Mouse (Mus musculus) gastrocnemius, postnatal 10 days (tissue): ENCODE measurements at regions not wholly inside any gene's neighbourhood (a gene's known extent, or its start where the extent isn't known, plus 50 kb on each side); places are given as distances from the start of the nearest gene placed in this dataset.
"Not testable (repeated sequence)": the region's sequence is repeated elsewhere in the genome, so short reads cannot be mapped to it uniquely, and the experiment has no call there.

ENCODE experiments used
- DNase-seq: peaks from one replicate; pipeline ENCODE4 v3.0.0; 2021; ENCODE audit warnings: mixed read lengths

DNA sequence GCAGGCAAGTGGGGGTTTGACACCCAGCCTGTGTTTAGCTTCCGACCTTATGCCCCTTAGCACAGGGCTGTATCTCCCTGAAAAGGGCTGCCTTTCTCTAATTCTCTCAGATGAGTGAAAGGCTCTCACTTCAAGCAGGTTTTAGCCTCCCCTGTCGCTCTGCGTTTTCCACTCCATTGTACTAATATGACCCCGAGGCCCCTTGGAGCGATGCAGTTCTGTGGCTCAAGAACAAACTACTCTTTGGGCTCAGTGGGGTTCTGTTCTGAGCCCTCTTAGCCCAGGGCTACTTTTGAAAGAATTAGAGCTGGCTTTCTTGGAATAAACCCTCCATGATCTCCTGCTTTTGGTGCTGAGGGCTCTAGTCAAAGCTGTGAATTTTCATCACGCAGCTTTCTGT, 53.4 kb upstream of the Castor2 start:
- no peak for DNase-seq

DNA sequence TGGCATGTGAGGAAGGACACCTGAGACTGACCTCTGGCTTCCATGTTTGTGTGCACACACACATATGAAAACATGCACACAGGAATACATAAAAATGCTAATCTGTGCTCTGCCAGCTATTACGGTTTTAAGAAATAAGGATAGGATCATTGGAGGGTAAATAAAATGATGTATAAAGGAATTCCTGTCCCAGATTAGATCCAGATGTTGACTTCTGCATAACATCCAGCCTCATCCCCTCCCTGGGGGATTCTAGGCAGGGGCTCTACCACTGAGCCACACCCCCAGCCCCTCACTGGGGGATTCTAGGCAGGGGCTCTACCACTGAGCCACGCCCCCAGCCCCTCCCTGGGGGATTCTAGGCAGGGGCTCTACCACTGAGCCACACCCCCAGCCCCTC, 56.6 kb upstream of the Castor2 start:
- not testable (repeated sequence) for DNase-seq

DNA sequence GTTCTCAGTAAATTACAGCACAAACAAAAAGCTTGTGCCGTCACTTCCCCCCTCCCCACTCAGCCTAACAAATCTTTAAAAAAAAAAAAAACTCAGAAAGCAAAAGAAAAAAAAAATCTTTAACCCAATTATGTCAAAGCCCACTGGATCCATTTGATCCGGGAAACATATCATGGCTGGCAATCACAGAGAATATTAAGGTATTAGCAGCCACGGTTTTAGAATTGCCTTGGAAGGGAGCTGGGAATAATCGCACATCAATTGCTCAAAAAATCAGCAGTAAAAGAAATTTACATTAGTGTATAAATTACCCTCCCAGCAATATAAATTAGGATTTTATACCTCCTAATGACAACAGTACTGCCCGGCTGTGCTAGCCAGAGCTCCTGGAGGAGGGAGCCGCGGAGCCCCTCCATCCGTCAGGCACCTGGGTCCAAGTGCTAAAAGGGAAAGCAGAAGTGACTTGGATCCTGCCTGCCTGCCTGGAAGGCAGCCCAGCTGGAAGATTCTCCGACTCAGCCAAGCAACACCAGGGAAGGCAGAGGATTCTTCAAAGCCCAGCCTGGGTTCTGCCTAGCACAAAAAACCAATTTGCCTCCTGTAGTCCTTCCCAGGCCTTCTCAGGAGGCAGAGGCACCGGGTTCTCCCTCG, 72.1 kb upstream of the Castor2 start:
- peak; percentile 55 for DNase-seq

DNA sequence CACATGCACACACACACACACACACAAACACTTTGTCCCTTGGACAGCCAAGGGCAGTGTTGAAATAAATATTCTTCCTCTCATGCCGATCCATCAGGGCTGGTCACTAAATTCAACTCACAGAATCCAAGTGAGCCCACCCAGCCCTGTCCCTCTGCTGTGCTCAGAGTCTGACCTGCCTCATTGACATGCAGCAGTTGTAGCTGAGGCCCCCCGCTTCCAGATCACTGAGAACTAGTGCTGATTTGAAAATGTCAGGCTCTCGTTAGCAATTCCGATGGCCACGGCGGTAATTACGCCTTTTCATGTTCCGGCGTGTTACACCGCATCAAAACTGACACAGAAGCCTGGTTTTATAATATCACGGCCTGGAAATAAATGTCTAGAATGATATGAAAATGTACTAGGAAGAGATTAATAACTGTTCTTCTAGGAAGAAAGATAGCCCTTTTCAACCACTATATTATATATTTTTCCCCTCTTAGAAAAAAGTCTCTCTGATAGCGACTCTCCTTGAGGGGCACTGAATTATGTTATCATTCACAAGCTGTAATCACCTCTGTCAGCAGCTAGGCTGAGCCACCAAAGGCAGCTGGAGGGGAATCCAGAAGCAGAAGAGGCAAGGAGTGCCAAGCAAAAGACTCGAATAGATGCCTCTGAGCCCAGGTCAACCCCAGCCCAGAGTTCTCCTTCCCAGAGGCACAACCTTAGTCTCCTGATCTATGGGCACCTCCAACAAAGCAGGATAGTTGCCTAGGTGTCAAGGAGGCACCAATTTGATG, 79.7 kb upstream of the Castor2 start:
- no peak for DNase-seq

DNA sequence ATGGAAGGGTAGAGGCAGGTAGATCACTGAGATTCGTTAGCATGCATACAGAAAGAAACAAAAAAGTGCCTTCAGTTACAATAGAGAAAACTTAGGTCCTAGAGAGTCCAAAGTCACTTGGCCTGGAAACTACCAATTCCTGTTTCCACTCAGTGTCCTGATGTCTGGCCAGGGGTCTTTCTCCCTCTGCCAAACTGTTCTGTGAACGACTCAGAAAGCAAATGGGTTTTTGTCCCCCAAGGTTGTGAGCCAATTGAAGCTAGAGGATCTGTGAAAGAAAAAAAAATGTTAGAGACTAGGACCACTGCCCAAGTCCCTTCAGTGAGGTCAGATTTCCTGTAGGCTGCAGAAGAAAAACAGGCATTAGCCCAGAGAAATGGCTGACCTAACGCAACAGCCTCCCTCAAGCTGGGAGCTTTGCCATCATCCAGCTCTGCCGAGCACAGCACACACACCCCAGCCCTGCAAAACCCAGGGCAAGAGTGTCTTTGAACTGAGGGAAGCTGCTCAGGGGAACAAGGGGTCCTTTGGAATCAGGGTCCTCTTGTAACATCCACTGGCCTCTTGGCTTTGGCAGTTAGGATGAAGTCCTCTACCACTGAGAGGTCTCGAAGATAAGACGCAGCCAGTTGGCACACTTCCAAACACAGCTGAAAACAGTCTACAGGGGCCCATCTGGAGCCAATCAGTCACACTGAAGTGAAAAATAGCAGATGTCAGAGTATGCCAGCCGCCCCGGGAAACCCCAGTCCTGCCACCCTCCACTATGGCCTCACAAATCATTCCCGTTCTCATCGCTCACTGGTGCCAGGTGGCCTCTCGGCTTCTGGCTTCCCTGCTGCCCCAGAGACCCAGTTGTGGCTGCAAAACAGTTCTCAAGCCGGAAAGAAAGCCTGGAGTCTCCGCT, 85.0 kb upstream of the Castor2 start:
- peak; percentile 78 for DNase-seq

DNA sequence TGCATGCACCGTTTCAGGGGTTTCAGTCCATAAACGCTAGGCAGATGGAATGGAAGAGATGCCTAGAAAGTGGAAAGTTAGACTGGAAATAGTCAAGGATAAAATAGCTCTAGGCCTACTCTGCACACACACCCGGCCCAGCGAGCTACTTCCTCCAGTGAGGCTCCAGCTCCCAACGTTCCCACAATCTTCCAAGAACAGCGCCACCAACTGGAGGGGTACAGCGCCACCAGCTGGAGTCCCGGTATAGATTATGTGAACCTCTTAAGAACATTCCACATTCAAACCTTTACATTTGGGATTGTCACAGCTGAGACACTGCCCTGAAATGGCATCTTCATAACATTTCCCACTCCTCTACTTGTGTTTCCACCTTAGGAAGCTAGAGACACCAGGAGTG, 86.3 kb upstream of the Castor2 start:
- no peak for DNase-seq

DNA sequence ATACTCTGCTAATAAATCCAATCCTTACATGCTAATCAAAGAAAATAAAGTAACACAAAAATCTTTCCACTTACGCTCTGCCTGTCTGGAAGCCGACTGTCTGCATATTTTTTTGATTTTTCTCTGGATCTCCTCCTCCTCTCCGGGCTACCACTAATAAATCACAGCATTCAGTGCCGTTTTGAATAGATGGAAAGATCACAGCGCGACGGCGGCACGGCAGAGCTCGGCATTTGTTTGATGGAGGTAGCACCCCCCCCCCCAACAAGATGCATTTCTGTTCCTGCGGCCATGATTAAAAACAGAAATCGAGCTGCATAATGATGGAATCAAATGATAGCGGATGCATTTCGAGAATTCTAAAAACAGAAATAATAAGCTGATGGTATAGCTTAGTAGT, 89.7 kb upstream of the Castor2 start:
- no peak for DNase-seq

DNA sequence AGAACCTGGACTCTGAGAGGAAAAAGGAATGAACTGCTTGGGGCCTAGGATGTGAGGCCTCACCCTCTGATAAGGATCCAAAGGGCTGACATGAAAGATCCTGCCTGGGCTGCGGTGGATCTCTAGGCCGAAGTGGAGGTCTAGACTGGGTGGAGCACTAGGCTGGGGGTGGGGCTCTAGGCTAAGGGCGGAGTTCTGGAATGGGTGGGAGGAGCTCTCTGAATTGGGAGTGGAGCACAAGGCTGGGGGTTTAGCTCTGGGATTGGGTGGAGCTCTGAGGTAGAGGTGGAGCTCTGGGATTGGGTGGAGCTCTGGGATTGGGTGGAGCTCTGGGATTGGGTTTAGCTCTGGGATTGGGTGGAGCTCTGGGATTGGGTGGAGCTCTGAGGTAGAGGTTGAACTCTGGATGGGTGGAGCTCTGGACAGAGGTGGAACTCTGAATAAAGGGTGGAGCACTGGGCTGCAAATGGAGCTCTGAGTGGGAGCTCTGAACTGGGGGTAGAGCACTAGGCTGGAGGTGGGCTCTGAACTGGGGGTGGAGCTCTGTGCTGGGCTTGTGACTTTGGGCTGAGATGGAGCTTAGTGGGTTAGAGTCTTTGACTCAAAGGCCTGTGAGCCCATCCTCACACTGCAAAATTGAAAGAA, 92.3 kb upstream of the Castor2 start:
- DNase-seq: peak; percentile 27

DNA sequence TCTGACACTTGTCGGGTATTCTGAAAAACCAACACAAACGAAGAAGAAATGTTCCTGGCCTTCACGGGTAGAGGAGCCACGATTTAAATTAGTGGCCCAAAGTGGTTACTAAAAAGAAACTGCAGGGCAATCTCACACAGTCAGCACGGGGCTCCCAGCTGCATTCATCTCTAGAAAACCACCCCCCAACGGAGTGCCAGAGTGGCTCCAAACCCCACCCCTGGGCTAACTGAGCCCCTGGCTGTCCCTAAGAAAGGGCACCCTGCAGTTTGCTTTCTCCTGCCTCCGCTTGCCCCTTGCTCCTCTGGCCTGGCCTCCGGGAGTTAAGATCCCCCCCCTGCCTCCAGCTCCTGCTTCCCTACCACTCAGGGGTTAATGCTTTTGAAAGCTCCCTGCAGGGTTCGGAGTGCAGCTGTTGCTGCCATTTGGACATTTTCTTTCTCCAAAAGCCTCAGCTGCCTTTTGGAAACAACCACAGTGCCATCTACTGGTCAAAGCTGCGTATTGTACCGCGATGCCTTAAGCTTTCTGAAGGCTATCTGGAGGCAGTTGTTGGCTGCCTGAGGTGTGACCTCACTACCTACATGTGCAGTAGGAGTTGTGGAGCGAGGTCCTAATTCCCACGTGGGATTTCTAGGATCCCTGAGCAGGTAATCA, 92.9 kb upstream of the Castor2 start:
- DNase-seq: peak; percentile 82

DNA sequence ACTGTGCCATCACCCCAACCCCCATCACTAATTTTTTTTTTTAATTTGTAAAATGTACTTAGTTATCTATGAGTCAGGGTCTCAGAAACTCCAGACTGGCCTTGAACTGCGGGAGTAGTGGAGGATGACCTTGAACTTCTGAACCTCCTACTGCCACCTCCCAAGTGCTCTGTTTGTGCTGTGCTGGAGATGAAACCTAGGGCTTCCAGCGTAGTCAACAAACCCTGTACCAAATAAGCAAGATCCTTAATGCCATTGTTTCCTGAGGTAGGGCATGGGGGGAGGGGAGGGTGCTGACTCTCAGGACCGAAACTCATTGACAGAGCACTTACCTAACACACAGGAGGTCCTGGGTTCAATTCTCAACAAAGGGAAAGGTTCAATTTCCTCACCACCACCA, 93.5 kb upstream of the Castor2 start:
- no peak for DNase-seq

DNA sequence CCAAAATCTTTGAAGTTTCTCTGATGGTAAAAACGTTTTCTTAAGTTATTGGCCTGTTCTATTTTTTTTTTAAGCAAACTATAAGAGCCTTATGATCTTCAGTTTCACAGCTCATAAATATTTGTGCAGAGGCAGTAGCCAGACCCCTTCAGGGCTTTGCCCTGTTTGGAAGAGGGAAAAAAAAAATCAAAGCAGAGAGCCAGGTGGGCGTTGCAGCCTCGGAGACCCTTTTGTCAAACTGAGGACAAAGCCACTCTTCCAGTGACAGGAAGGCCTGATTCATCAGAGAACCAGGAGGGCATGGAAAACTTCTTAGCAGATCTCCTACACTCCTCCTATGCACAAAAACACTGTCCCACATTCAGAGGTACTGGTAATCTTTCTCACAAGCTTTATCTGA, 99.4 kb upstream of the Castor2 start:
- no peak for DNase-seq

DNA sequence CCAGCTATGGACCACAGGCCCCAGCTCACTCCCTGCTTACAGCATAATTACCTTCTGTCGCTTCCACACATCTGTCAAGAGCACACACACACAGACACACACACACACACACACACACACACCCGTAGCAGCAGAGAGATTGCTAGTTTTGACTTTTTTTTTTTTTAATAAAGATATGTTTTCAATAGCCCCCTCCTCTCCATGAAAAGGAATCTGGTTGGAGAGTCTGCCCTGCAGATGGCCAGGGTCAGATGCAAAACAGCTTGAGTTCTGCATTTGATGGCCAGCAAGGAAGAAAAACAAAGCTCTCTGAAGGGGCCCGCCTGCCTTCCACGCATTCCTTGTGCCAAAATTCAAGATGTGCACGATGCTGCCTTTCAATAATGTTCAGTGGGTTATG, 99.8 kb upstream of the Castor2 start:
- no peak for DNase-seq

DNA sequence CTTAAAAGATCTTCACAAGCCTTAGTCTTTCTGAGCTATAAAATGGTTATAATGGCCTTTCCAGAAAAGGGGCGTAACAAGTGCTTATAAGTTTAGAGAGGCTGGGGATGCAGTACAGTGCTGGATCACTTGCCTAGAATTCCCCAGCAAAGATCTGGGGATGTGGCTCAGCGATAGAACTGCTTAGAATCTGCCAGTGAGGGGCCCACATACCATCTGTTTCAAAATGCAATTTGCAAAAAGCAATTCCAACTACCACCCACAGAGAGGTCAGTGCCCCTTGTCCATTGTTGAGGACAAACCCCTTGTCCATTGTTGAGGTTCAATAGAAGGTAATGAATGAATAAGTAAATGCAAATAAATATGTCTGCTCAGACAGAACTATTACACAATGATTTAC, 107.5 kb upstream of the Castor2 start:
- DNase-seq: no peak

DNA sequence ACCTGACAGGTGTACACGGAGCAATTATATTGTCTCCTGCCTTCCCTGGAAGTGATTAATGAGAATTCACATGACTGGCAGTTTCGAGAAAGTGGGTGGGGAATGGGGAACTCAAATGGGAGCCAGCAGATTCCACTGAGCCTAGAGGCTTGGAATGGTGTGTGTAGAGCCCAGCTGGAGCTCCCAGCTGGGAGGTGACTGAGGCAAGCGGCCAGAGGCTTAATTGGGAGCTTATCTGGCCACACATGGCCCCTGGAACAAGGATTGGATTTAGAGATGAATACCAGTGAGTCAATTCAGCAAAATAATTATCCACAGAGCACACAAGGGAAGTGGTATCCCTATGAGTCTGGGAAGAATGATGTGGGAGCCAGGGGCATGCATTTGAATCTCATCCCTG, 108.0 kb upstream of the Castor2 start:
- peak; percentile 47 for DNase-seq

DNA sequence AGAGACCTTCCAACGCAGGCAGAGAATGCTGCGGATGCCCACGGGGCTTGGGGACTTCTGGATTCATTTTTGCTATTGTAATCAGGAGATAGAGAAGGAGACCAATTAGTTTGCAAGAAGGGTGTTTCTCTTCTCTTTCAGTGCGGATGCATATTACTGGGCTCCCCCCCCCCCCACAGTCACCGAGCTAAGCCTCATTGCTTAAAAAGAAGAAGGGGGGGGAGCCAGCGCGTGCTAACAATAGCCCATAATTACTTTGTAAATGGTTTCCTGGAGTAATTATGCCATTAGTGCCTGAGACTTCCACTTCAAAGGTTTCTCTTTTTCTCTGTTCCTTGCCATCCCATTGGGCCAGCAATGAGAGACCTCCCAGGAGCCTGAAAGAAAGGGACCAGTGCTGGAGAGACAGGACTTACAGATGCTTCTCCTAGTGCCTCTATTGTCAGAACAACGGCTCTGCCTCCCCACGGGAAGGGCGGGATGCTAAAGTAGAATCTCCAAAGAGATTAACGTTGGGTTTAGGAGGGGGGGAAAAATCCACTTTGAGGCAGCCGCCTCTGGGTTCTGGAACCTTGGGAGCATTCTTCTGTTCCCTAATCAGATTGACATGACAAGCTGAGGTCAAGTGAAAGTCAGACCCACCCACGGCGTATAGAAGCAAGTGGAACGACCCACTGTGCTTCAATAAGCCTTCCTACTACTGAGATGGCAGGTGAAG, 116.1 kb upstream of the Castor2 start:
- DNase-seq: no peak

DNA sequence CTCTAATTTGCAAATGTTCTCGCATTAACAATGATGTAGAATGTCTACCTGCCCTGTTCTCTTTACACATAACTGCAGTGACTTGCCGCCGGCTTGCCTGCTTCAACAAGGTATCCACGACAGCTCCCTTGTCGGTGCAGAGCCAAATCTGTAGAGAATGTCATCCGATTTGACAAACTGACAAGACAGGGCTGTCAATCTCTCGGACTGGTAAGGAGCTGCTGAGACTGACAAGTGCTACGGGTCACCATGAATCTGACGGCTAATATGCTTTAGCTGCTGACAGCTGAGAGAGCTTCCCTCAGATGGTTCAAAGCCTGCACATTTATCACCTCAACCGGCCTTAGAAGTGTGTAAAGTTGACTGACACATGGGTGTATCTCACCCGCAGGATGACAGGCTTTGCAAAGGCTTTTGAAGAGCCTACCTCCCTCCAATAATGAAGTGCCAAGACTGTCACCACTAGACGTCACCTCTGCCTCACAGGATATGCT, 129.0 kb upstream of the Castor2 start:
- DNase-seq: no peak

DNA sequence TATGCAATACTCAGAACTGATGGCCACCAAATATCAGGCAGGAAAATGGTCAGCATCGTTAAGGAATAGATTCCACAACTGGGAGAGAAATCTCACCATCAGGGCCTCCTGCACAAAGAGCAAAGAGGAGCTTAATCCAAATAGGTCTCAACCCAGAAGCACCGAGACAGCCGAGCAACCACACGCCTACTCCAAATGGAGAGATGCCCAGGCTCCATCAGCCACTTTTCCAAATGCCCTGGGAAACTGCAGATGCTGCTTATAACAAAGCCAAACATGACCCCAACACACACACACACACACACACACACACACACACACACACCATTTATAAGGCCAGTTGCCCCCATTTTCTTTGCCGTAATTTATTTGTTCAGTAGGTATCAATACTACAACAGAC, 136.2 kb upstream of the Castor2 start:
- no peak for DNase-seq

DNA sequence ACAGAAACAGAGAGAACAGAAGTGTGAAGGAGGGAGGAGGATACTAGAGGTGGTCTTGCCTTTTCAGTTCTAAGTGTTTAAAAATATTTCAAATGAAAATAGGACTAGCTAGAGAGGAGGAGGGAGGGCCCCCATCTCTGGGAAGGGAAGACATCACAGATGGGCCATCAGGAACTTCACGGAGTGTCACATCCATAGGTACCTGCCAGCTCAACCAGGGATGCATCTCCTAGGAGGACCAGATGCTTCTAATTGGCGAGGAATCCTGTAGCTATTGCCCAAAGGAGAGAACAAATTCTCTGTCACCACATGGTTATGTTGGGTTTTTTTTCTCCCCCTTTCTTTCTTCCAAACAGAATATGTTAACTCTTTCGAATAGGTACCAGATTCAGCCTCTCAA, 158.7 kb upstream of the Castor2 start:
- DNase-seq: no peak

DNA sequence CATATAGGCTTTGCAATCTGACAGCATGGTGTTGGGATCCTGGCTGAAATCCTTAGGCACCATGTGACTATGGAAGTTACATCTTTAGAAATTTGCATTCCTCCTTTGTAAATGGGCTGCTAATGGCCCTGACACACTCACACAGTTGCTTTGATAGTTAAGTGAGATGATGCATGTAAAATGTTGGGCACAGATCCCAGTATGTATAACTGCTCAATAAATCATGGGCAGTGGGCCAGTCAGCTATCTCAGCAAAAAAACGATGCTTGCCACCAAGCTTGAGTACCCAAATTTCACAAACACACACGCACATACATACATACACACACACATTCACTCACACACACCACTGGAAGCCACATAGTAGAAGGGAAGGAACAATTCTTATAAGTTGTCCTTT, 159.5 kb upstream of the Castor2 start:
- DNase-seq: no peak

DNA sequence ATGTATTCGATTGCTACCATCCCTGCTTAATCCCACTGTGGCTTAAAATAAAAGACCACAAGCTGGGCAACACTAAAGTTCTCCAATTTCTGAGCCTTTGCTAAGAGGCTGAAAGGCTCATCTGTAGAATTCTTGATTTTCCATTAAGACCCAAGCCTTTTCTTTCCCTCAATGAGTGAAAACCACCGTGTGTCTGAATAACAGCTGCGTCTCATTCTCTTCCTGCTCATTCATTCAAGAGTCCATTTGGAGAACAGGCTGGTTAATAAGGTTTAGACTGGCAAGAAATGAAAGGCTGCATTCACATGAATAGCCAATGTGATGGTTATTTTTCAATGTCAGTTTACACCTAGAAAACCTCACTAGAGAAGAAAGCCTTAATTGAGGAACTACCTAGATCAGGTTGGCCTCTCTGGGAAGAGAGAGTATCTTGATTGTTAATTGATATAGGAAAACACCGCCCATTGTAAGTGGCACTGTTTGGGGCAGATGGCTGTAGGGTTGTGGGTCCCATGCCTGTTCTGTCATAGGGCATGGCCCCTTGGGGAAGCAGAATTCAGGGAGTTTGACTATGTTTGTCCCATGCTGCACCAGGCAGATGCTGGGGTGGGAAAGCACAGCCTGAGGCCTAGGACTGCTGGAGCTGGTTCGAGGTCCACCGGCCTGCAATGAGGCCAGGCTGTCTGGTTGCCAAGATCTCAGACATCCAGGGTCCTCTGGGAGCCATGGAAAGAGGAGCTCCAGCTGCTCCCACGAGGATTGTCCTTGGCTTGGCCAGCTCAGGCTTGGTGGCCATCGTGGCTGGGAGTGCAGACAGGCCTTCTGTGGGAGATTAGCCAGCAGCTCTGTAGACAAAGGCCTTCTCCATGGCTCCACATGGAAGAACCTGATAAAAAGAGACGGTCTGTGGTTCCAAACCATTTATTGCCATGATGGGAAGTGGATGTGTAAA, 161.3 kb upstream of the Castor2 start:
- no peak for DNase-seq
